Mouse (Mus musculus): Measurements from ENCODE around the gene Fam241b.
"Not testable (repeated sequence)": the region's sequence is repeated elsewhere in the genome, so short reads cannot be mapped to it uniquely, and the experiment has no call there.

Fam241b gene

GRCm38 (mm10) chr10:62071346-62071745 lies 72.4 kb downstream of the Fam241b start:
- DNase-seq (ENCODE audit: low read depth, low spot score) = not testable (repeated sequence)

- DNase-seq (ENCODE audit: low read depth, low spot score) = no peak
Observed at GRCm38 (mm10) chr10:62070636-62071035, 73.1 kb downstream of the Fam241b start.

- DNase-seq (ENCODE audit: low read depth, low spot score) = no peak
Observed at GRCm38 (mm10) chr10:62069946-62070345, 73.8 kb downstream of the Fam241b start.

GRCm38 (mm10) chr10:62069398-62069797 lies 74.3 kb downstream of the Fam241b start:
- DNase-seq (ENCODE audit: low read depth, low spot score) = no peak

- no peak for DNase-seq (ENCODE audit: low read depth, low spot score)
Observed at GRCm38 (mm10) chr10:62068532-62068931, 75.2 kb downstream of the Fam241b start.

GRCm38 (mm10) chr10:62066213-62066612 lies 77.5 kb downstream of the Fam241b start:
- DNase-seq (ENCODE audit: low read depth, low spot score) = no peak

GRCm38 (mm10) chr10:62062786-62063185 lies 80.9 kb downstream of the Fam241b start:
- no peak for DNase-seq (ENCODE audit: low read depth, low spot score)

GRCm38 (mm10) chr10:62060969-62061678 lies 82.6 kb downstream of the Fam241b start:
- DNase-seq (ENCODE audit: low read depth, low spot score) = no peak

- DNase-seq (ENCODE audit: low read depth, low spot score) = no peak
Observed at GRCm38 (mm10) chr10:62060224-62060913, 83.4 kb downstream of the Fam241b start.

- no peak for DNase-seq (ENCODE audit: low read depth, low spot score)
Observed at GRCm38 (mm10) chr10:62058508-62059375, 85.0 kb downstream of the Fam241b start.

Measured in CD4-positive, CD25-positive, alpha-beta regulatory T cell, adult 2 months (primary cell).